Mouse (Mus musculus) layer of hippocampus, adult 8-10 months (tissue): Measurements from ENCODE around the gene Sorbs1. TPM values are rescaled to one million over a fixed set of nuclear protein-coding genes. Genes with fewer than 3 reads are reported as not detected.

Experiments
- DNase-seq, 2 experiments: peaks; one replicate each; pipeline ENCODE4 v3.0.0; 2022; ENCODE audit warnings: low spot score in 2 of 2
- total RNA-seq, 4 experiments: library from RNA; stranded (reverse); gene quantifications; 2 replicates each; pipeline ENCODE4 v1.2.4; 2022

The Sorbs1 gene
- total RNA-seq, 4 experiments from 2014 or later = 208 to 272 (median 239) TPM

- no peak for DNase-seq
Measured at GRCm38 (mm10) chr19:40306631-40307030, 206.9 kb downstream of the Sorbs1 start.

- no peak for DNase-seq
Measured at GRCm38 (mm10) chr19:40305456-40305855, 208.1 kb downstream of the Sorbs1 start.

GRCm38 (mm10) chr19:40302916-40303315 is 210.7 kb downstream of the Sorbs1 start:
- no peak for DNase-seq

GRCm38 (mm10) chr19:40302477-40302876 is 211.1 kb downstream of the Sorbs1 start:
- DNase-seq = no peak

GRCm38 (mm10) chr19:40299983-40300759 is 213.4 kb downstream of the Sorbs1 start:
- DNase-seq = peak; percentile 68 to 74

- DNase-seq = no peak
Measured at GRCm38 (mm10) chr19:40299182-40299581, 214.4 kb downstream of the Sorbs1 start.

GRCm38 (mm10) chr19:40298574-40298973 is 215.0 kb downstream of the Sorbs1 start:
- peak; percentile 61 to 66 for DNase-seq

GRCm38 (mm10) chr19:40297798-40298144 is 215.8 kb downstream of the Sorbs1 start:
- no peak for DNase-seq

GRCm38 (mm10) chr19:40297078-40297797 is 216.3 kb downstream of the Sorbs1 start:
- no peak for DNase-seq

- no peak for DNase-seq
Measured at GRCm38 (mm10) chr19:40294231-40294630, 219.3 kb downstream of the Sorbs1 start.

- DNase-seq = no peak
Measured at GRCm38 (mm10) chr19:40293791-40294190, 219.8 kb downstream of the Sorbs1 start.

- no peak for DNase-seq
Measured at GRCm38 (mm10) chr19:40290099-40290724, 223.4 kb downstream of the Sorbs1 start.

GRCm38 (mm10) chr19:40288415-40288814 is 225.2 kb downstream of the Sorbs1 start:
- no peak for DNase-seq

GRCm38 (mm10) chr19:40284704-40285103 is 228.9 kb downstream of the Sorbs1 start:
- no peak for DNase-seq

- no peak for DNase-seq
Measured at GRCm38 (mm10) chr19:40283415-40283814, 230.2 kb downstream of the Sorbs1 start.

GRCm38 (mm10) chr19:40278372-40279023 is 235.1 kb downstream of the Sorbs1 start:
- no peak for DNase-seq

- DNase-seq = no peak
Measured at GRCm38 (mm10) chr19:40277494-40277893, 236.1 kb downstream of the Sorbs1 start.

- DNase-seq = no peak
Measured at GRCm38 (mm10) chr19:40275401-40276188, 238.0 kb downstream of the Sorbs1 start.

GRCm38 (mm10) chr19:40272674-40273073 is 240.9 kb downstream of the Sorbs1 start:
- no peak for DNase-seq

- DNase-seq = no peak
Measured at GRCm38 (mm10) chr19:40271308-40271892, 242.2 kb downstream of the Sorbs1 start, which contains the start of gene Pdlim1. Gene Pdlim1 (minus strand): TSS chr19:40271842.
